Mouse (Mus musculus) neural tube, embryonic 14.5 days (tissue): ENCODE measurements around the gene Trappc10. TPM values are rescaled to one million over a fixed set of nuclear protein-coding genes. Genes with fewer than 3 reads are reported as not detected.

Source experiments
- ATAC-seq: fragments of 200-750 bp; cut with Nextera tagmentation; 2 replicates; pipeline ENCODE4 v1.8.0; 2017; ENCODE audit warnings: low read depth, mild to moderate bottlenecking, moderate TSS enrichment, moderate library complexity
- H3K27ac ChIP-seq: fragments of 300-500 bp; sonication (generic); 2 replicates; pipeline ENCODE4 v1.5.1; 2014; ENCODE audit warnings: low read depth, mild to moderate bottlenecking, control low read depth, low read length, moderate library complexity, mixed read lengths
- H3K27me3 ChIP-seq: fragments of 300-500 bp; sonication (generic); 2 replicates; pipeline ENCODE4 v1.6.1; 2014; ENCODE audit warnings: low read length; ENCODE audit not compliant: control insufficient read depth, insufficient read depth
- H3K36me3 ChIP-seq: fragments of 300-500 bp; sonication (generic); 2 replicates; pipeline ENCODE4 v1.6.1; 2014; ENCODE audit warnings: low read length, mixed read lengths; ENCODE audit not compliant: control insufficient read depth, insufficient read depth
- H3K4me1 ChIP-seq: fragments of 300-500 bp; sonication (generic); 2 replicates; pipeline ENCODE4 v1.6.1; 2014; ENCODE audit warnings: low read length; ENCODE audit not compliant: control insufficient read depth, insufficient read depth
- H3K4me2 ChIP-seq: fragments of 300-500 bp; sonication (generic); 2 replicates; pipeline ENCODE4 v1.6.1; 2014; ENCODE audit warnings: mild to moderate bottlenecking, low read depth, low read length, control low read depth
- H3K4me3 ChIP-seq: fragments of 300-500 bp; sonication (generic); 2 replicates; pipeline ENCODE4 v1.5.1; 2014; ENCODE audit warnings: low read depth, low read length, control low read depth, mixed read lengths
- H3K9ac ChIP-seq: fragments of 300-500 bp; sonication (generic); replicated peaks from 2 replicates; pipeline ENCODE4 v1.6.1; 2014; ENCODE audit warnings: low read depth, mild to moderate bottlenecking, control low read depth, low read length, mixed read lengths
- H3K9me3 ChIP-seq: fragments of 300-500 bp; sonication (generic); 2 replicates; pipeline ENCODE4 v1.6.1; 2016; ENCODE audit warnings: low read length; ENCODE audit not compliant: control insufficient read depth
- WGBS: fragments of 180-500 bp; shearing (Covaris S2); extraction: QIAGEN DNeasy Blood & Tissue Kit; methylation state at CpG from one replicate; pipeline ENCODE4 v1.1.7; 2014; 5-methylcytosine and 5-hydroxymethylcytosine counted together
- polyA plus RNA-seq: library from polyadenylated mRNA; unstranded; fragments of >200 nt; fragmentation: Nextera tagmentation; extraction: Ambion mirVana; gene quantifications from 2 replicates; pipeline ENCODE4 v1.2.1, GENCODE M21; 2014

The Trappc10 gene
- polyA plus RNA-seq, 1 experiment from 2014 or later: 43.2 TPM

DNA sequence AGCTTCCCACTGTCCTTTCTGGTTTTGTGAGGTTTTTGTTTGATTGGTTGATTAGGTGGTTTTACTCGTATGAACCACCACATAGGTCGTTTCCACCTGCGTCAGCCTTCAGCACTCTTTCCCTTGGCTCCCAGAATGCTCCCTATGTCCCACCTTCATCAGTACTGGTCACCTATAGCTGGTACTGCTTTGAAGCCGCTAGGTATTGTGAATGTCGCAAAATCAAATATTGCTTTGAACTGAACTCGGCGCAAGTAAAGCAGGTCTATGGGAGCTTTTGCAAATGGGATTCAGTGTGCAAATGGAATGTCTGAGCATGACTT is 745 bp upstream of the Trappc10 start:
- Histone ChIP-seq H3K27ac (peak overlapping the region; percentile 87), H3K4me2 (peak overlapping the region; percentile 82), H3K4me3 (peak overlapping the region; percentile 77), H3K9me3 (no peaks in the 10 kb centered on the region), H3K36me3 (no peaks in the 10 kb centered on the region), H3K9ac (peak overlapping the region; percentile 76), H3K4me1 (peaks cover 17% of the 10 kb centered on the region), H3K27me3 (no peaks in the 10 kb centered on the region)
- no peak for ATAC-seq
- 18% methylated on average over 7 of the region's 7 CpGs for WGBS

- H3K4me3 ChIP-seq: peak overlapping the region; percentile 77
- H3K27ac ChIP-seq: peak overlapping the region; percentile 87
- H3K4me2 ChIP-seq: peak overlapping the region; percentile 82
- peaks cover 17% of the 10 kb centered on the region for H3K4me1 ChIP-seq
- WGBS: under 1% methylated on average over 26 of the region's 33 CpGs
- peak; percentile 64 for ATAC-seq
- no peaks in the 10 kb centered on the region for H3K27me3 ChIP-seq
- no peaks in the 10 kb centered on the region for H3K9me3 ChIP-seq
- no peaks in the 10 kb centered on the region for H3K36me3 ChIP-seq
- peak overlapping the region; percentile 76 for H3K9ac ChIP-seq
Observed at GRCm38 (mm10) chr10:78244058-78244437, 393 bp downstream of the Trappc10 start.

DNA sequence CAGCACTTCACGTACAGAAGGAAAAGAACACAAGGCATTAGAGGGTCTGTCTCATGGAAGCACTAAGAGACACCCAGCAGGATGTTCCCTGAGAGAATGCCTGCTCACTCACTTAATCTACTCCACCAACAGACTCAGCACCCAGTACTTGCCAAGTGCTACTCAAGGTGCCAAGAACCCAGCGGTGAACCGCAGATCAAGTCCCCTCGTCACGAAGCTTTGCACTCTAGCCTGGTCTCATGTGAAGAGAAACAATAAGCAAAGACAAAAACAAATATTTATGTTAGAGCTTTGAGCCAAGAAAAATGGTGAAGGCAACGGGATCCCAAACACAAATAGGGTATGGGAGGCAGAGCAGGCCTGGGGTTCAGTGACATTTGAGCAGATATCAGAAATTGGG is 5.5 kb downstream of the Trappc10 start:
- peaks cover 13% of the 10 kb centered on the region for H3K4me1 ChIP-seq
- 87% methylated on average over 6 of the region's 6 CpGs for WGBS
- H3K4me2 ChIP-seq: no peak overlapping the region
- no peak overlapping the region for H3K27ac ChIP-seq
- no peaks in the 10 kb centered on the region for H3K36me3 ChIP-seq
- H3K9me3 ChIP-seq: no peaks in the 10 kb centered on the region
- no peak for ATAC-seq
- H3K4me3 ChIP-seq: no peak overlapping the region
- no peaks in the 10 kb centered on the region for H3K27me3 ChIP-seq
- no peak overlapping the region for H3K9ac ChIP-seq

DNA sequence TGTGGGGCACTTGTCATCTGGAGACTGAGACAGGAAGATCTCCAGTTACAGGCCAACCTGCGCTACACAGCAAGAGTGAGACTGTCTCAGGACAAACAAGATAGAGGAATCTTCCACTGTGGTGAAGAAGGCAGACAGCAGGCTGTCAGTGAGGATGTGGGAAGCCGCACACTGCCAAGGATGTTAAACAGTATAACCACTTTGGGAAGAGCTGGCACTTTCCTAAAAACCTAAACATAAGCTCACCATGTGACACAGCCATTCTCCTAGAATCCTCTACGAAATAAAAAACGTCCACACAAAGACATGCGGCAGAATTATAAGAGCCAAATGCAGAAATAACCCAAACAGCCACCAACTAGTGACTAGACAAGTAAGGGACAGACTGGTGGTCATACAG is 6.1 kb downstream of the Trappc10 start:
- Histone ChIP-seq H3K27me3 (no peaks in the 10 kb centered on the region), H3K4me2 (no peak overlapping the region), H3K9ac (no peak overlapping the region), H3K9me3 (no peaks in the 10 kb centered on the region), H3K27ac (no peak overlapping the region), H3K36me3 (no peaks in the 10 kb centered on the region), H3K4me3 (no peak overlapping the region), H3K4me1 (peaks cover 9% of the 10 kb centered on the region)
- WGBS: 97% methylated on average over 5 of the region's 5 CpGs
- no peak for ATAC-seq

- ATAC-seq: no peak
- H3K27me3 ChIP-seq: no peaks in the 10 kb centered on the region
- WGBS: 89% methylated on average over 6 of the region's 6 CpGs
Observed at GRCm38 (mm10) chr10:78237809-78238208, 6.6 kb downstream of the Trappc10 start.

GRCm38 (mm10) chr10:78236885-78237629 is 7.4 kb downstream of the Trappc10 start:
- H3K4me3 ChIP-seq: no peak overlapping the region
- H3K4me1 ChIP-seq: 0 out of 2 replicates have a peak, but pooled peaks cover 3% of the 10 kb centered on the region
- no peaks in the 10 kb centered on the region for H3K9me3 ChIP-seq
- no peaks in the 10 kb centered on the region for H3K36me3 ChIP-seq
- 72% methylated on average over 8 of the region's 8 CpGs for WGBS
- no peaks in the 10 kb centered on the region for H3K27me3 ChIP-seq
- H3K4me2 ChIP-seq: no peak overlapping the region
- peak; percentile 41; the same call in 1 of the 2 replicates for ATAC-seq
- no peak overlapping the region for H3K27ac ChIP-seq
- H3K9ac ChIP-seq: no peak overlapping the region

More at GRCm38 (mm10) chr10:78237809-78238208, 6.6 kb downstream of the Trappc10 start:
- no peaks in the 10 kb centered on the region for H3K36me3 ChIP-seq
- no peak overlapping the region for H3K4me3 ChIP-seq
- H3K9me3 ChIP-seq: no peaks in the 10 kb centered on the region
- no peak overlapping the region for H3K4me2 ChIP-seq
- no peak overlapping the region for H3K27ac ChIP-seq
- no peak overlapping the region for H3K9ac ChIP-seq
- H3K4me1 ChIP-seq: peaks cover 4% of the 10 kb centered on the region

- WGBS: 96% methylated on average over 6 of the region's 6 CpGs
- no peak overlapping the region for H3K4me2 ChIP-seq
- ATAC-seq: no peak
Observed at GRCm38 (mm10) chr10:78233756-78234155, 10.7 kb downstream of the Trappc10 start.

GRCm38 (mm10) chr10:78233161-78233560 is 11.3 kb downstream of the Trappc10 start:
- Histone ChIP-seq H3K4me3 (no peak overlapping the region), H3K9me3 (no peaks in the 10 kb centered on the region), H3K4me1 (0 out of 2 replicates have a peak, but pooled peaks cover 3% of the 10 kb centered on the region), H3K4me2 (no peak overlapping the region), H3K36me3 (peaks cover 8% of the 10 kb centered on the region; the same call in 1 of the 2 replicates), H3K27ac (no peak overlapping the region), H3K27me3 (no peaks in the 10 kb centered on the region), H3K9ac (no peak overlapping the region)
- WGBS: 95% methylated on average over 5 of the region's 5 CpGs
- ATAC-seq: no peak

More at GRCm38 (mm10) chr10:78233756-78234155, 10.7 kb downstream of the Trappc10 start:
- Histone ChIP-seq H3K9me3 (no peaks in the 10 kb centered on the region), H3K4me1 (0 out of 2 replicates have a peak, but pooled peaks cover 3% of the 10 kb centered on the region), H3K9ac (no peak overlapping the region), H3K27ac (no peak overlapping the region), H3K36me3 (peaks cover 4% of the 10 kb centered on the region; the same call in 1 of the 2 replicates), H3K4me3 (no peak overlapping the region), H3K27me3 (no peaks in the 10 kb centered on the region)

GRCm38 (mm10) chr10:78232301-78232980 is 12.0 kb downstream of the Trappc10 start:
- 73% methylated on average over 4 of the region's 4 CpGs for WGBS
- ATAC-seq: no peak
- no peak overlapping the region for H3K4me2 ChIP-seq
- H3K27me3 ChIP-seq: no peaks in the 10 kb centered on the region
- H3K4me1 ChIP-seq: 0 out of 2 replicates have a peak, but pooled peaks cover 3% of the 10 kb centered on the region
- no peak overlapping the region for H3K4me3 ChIP-seq
- H3K9me3 ChIP-seq: no peaks in the 10 kb centered on the region
- H3K27ac ChIP-seq: no peak overlapping the region
- H3K36me3 ChIP-seq: peaks cover 12% of the 10 kb centered on the region; the same call in 1 of the 2 replicates
- H3K9ac ChIP-seq: no peak overlapping the region
